Mouse (Mus musculus) MEL (cell line): ENCODE measurements at regions not wholly inside any gene's neighbourhood (a gene's known extent, or its start where the extent isn't known, plus 50 kb on each side); places are given as distances from the start of the nearest gene placed in this dataset.

ENCODE experiments used
- BHLHE40 ChIP-seq: IDR thresholded peaks from 2 replicates; pipeline ENCODE4 v1.6.1; 2012; ENCODE audit warnings: low read depth, mild to moderate bottlenecking, inconsistent platforms, low read length, improper control_type of control experiment, borderline replicate concordance
- CTCF ChIP-seq, 3 experiments: IDR thresholded peaks in 2 of 3; conservative IDR thresholded peaks in 1 of 3; 2 replicates each; pipeline ENCODE4 v1.5.1; 2011 to 2012; ENCODE audit warnings: low read length in 3 of 3, low read depth in 2 of 3, mild to moderate bottlenecking in 2 of 3, improper control_type of control experiment in 1 of 3, inconsistent platforms in 1 of 3, mixed read lengths in 1 of 3, moderate library complexity in 1 of 3; ENCODE audit not compliant: control insufficient read depth in 1 of 3, insufficient read depth in 1 of 3, poor library complexity in 1 of 3, severe bottlenecking in 1 of 3
- E2F4 ChIP-seq: IDR thresholded peaks from 2 replicates; pipeline ENCODE4 v1.6.1; 2011; ENCODE audit warnings: low read depth, low read length, improper control_type of control experiment, borderline replicate concordance
- EP300 ChIP-seq, 2 experiments: IDR thresholded peaks; 2 replicates each; pipeline ENCODE4 v1.6.1; 2011; ENCODE audit warnings: improper control_type of control experiment in 2 of 2, low read length in 2 of 2, low read depth in 1 of 2, mild to moderate bottlenecking in 1 of 2
- HCFC1 ChIP-seq: IDR thresholded peaks from 2 replicates; pipeline ENCODE4 v1.6.1; 2012; ENCODE audit warnings: low read depth, mild to moderate bottlenecking, inconsistent platforms, low read length, improper control_type of control experiment, moderate library complexity
- MAZ ChIP-seq: IDR thresholded peaks from 2 replicates; pipeline ENCODE4 v1.6.1; 2012; ENCODE audit warnings: low read depth, mild to moderate bottlenecking, inconsistent platforms, low read length, improper control_type of control experiment
- NELFE ChIP-seq: IDR thresholded peaks from 2 replicates; pipeline ENCODE4 v1.6.1; 2011; ENCODE audit warnings: low read depth, low read length, improper control_type of control experiment
- NRF1 ChIP-seq: IDR thresholded peaks from 2 replicates; pipeline ENCODE4 v1.6.1; 2014; ENCODE audit warnings: low read depth, mild to moderate bottlenecking, inconsistent platforms, low read length, improper control_type of control experiment, moderate library complexity; ENCODE audit not compliant: poor library complexity, insufficient read depth, severe bottlenecking
- POLR2A ChIP-seq, 2 experiments: IDR thresholded peaks; 2 replicates each; pipeline ENCODE4 v1.6.1; 2011 to 2012; ENCODE audit warnings: low read length in 2 of 2, mild to moderate bottlenecking in 2 of 2, control low read depth in 1 of 2, improper control_type of control experiment in 1 of 2, low read depth in 1 of 2, moderate library complexity in 1 of 2; ENCODE audit not compliant: control insufficient read depth in 1 of 2, insufficient read depth in 1 of 2, poor library complexity in 1 of 2
- POLR2AphosphoS2 ChIP-seq: IDR thresholded peaks from 2 replicates; pipeline ENCODE4 v1.6.1; 2011; ENCODE audit warnings: low read length, improper control_type of control experiment
- USF2 ChIP-seq, 2 experiments: IDR thresholded peaks; 2 replicates each; pipeline ENCODE4 v1.6.1; 2011 to 2012; ENCODE audit warnings: improper control_type of control experiment in 2 of 2, low read length in 2 of 2, borderline replicate concordance in 1 of 2, inconsistent platforms in 1 of 2, low read depth in 1 of 2, mild to moderate bottlenecking in 1 of 2; ENCODE audit not compliant: insufficient read depth in 1 of 2
- ZC3H11A ChIP-seq: IDR thresholded peaks from 2 replicates; pipeline ENCODE4 v1.6.1; 2012; ENCODE audit warnings: low read depth, mild to moderate bottlenecking, inconsistent platforms, low read length, improper control_type of control experiment
- ZNF384 ChIP-seq: IDR thresholded peaks from 2 replicates; pipeline ENCODE4 v1.6.1; 2012; ENCODE audit warnings: low read depth, mild to moderate bottlenecking, inconsistent platforms, low read length, improper control_type of control experiment

- TF ChIP-seq NRF1 (no peak), POLR2AphosphoS2 (no peak), CTCF (IDR thresholded peaks at IDR 0.05 in 2 of 3, conservative IDR thresholded peaks at IDR 0.05 in 1 of 3; ENCODE audit: control insufficient read depth in 1 of 3, insufficient read depth in 1 of 3, low read depth in 2 of 3, low read length in 3 of 3, poor library complexity in 1 of 3, severe bottlenecking in 1 of 3) (no peak), EP300 (IDR thresholded peaks at IDR 0.05; ENCODE audit: low read depth in 1 of 2, low read length in 2 of 2) (no peak), ZNF384 (no peak), POLR2A (IDR thresholded peaks at IDR 0.05; ENCODE audit: control insufficient read depth in 1 of 2, insufficient read depth in 1 of 2, low read depth in 1 of 2, low read length in 2 of 2, poor library complexity in 1 of 2) (no peak), MAZ (no peak), USF2 (IDR thresholded peaks at IDR 0.05; ENCODE audit: borderline replicate concordance in 1 of 2, insufficient read depth in 1 of 2, low read depth in 1 of 2, low read length in 2 of 2) (no peak), ZC3H11A (no peak), E2F4 (no peak), HCFC1 (no peak), BHLHE40 (no peak), NELFE (no peak)
Observed at GRCm38 (mm10) chr17:40455920-40456319, 63.9 kb upstream of the Esp8 start.
